Mouse (Mus musculus): ENCODE data around the gene Bbx.

GRCm38 (mm10) chr16:50309411-50310042 is 122.7 kb downstream of the Bbx start:
- TF ChIP-seq CTCF (IDR thresholded peaks at IDR 0.05 in 2 of 3, conservative IDR thresholded peaks at IDR 0.05 in 1 of 3; ENCODE audit: control insufficient read depth in 1 of 3, insufficient read depth in 1 of 3, low read depth in 2 of 3, low read length in 3 of 3, poor library complexity in 1 of 3, severe bottlenecking in 1 of 3) (no peak), JUND (IDR thresholded peaks at IDR 0.05; ENCODE audit: low read depth, low read length) (no peak), POLR2A (IDR thresholded peaks at IDR 0.05; ENCODE audit: control insufficient read depth in 1 of 2, insufficient read depth in 1 of 2, low read depth in 1 of 2, low read length in 2 of 2, poor library complexity in 1 of 2) (no peak), EP300 (IDR thresholded peaks at IDR 0.05; ENCODE audit: low read depth in 1 of 2, low read length in 2 of 2) (no peak), ZNF384 (IDR thresholded peaks at IDR 0.05; ENCODE audit: low read depth, low read length) (no peak), MYC (IDR thresholded peaks at IDR 0.05; ENCODE audit: low read depth, low read length) (no peak), TBP (IDR thresholded peaks at IDR 0.05; ENCODE audit: low read depth, low read length) (no peak), ZC3H11A (IDR thresholded peaks at IDR 0.05; ENCODE audit: low read depth, low read length) (no peak), ETS1 (IDR thresholded peaks at IDR 0.05; ENCODE audit: low read depth, low read length) (no peak), SMC3 (IDR thresholded peaks at IDR 0.05; ENCODE audit: low read depth, low read length) (no peak), CHD2 (IDR thresholded peaks at IDR 0.05; ENCODE audit: low read length) (no peak), MAFK (IDR thresholded peaks at IDR 0.05; ENCODE audit: borderline replicate concordance, low read depth, low read length) (no peak)

Measured in MEL (cell line).